Mouse (Mus musculus) bone marrow macrophage, adult 2 months (primary cell): ENCODE results near the gene Dthd1.

Source experiments
- CTCF ChIP-seq: IDR thresholded peaks from 2 replicates; pipeline ENCODE4 v1.5.1; 2012; ENCODE audit warnings: low read depth, mild to moderate bottlenecking, low read length, moderate library complexity
- POLR2A ChIP-seq: IDR thresholded peaks from 2 replicates; pipeline ENCODE4 v1.6.1; 2012; ENCODE audit warnings: mild to moderate bottlenecking, low read depth, low read length, borderline replicate concordance

DNA sequence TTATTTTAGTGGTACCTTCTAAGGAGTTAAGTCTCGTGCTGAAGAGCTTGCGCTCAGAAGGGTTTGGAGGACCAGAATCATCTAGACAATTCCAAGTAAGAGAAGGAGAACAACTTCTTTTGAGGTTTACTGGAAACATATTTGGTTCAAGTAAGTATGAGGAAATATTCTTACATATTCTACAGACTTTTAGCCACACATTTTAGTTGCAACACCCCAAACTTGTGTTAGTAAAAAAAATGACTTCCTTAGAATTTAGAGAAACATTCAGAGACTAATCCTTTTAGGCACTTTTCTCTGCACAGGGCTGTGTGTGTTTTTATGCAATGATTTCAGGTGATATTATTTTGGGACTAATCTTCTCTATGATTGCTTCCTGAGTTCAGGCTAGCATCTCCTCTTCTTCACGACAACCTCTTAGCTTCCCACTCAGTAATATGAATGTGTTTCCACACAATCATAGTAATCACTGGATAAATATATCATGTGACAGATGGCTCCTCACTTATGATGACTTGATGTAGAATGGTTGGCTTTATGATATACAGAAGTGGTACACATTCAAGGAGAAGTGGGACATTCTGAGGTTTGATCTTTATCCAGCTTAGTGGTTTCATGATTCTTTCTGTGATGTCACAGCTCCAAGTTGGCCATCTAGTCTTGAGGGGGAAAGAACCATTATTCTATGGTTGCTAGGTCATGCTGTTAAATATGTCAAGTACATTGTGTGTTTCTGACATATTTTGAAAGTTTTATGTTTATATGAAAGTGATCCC, 29.5 kb downstream of the Dthd1 start:
- TF ChIP-seq CTCF (no peak), POLR2A (no peak)
